Mouse (Mus musculus): ENCODE measurements around the gene Arid4a.

DNA sequence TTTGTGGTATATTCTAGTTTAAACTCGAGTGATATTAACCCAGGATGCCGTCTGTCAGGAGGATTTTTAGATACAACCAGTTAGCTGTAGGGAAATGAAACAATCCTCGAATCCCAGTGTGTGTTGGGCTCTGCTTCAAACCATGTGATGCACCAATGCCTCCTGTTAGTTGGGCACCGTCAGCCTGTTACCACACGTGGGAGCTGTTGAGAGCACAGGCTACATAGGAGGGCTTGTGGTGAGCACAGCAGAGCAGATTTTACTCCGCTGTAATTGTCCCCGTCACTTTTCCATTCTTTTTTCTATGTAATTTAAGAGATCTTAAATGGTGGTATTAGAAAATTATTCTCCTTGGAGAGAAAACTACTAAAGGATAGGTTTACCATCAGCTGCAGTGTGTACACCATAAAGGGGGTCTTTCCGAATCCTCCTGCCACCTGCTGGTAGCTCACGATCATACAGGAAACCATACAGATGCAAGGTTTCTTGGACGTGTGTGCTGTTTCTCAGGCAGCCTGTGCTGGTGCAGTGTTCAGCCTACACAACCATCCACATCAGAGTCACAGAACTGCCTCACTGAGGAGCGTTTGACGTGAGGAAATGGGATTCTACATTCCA lies 57.4 kb downstream of the Arid4a start:
- peak; percentile 55 for TF ChIP-seq CTCF (IDR thresholded peaks at IDR 0.05)
- TF ChIP-seq EP300 (IDR thresholded peaks at IDR 0.05) = no peak

Measured in lung, postnatal 0 days (tissue).